Mouse (Mus musculus): ENCODE measurements at regions not wholly inside any gene's neighbourhood (a gene's known extent, or its start where the extent isn't known, plus 50 kb on each side); places are given as distances from the start of the nearest gene placed in this dataset.

GRCm38 (mm10) chr11:91065365-91065764 is 377.2 kb upstream of the Tom1l1 start:
- Histone ChIP-seq H3K4me2 (ENCODE audit: insufficient read depth, low read depth, poor library complexity, severe bottlenecking) (no peak overlapping the region), H3K9ac (ENCODE audit: insufficient read depth, low read depth) (no peak overlapping the region), H3K4me3 (replicated peaks in 1 of 3; ENCODE audit: low read depth in 2 of 3, low read length in 2 of 3, poor library complexity in 1 of 3) (no peak overlapping the region), H3K4me1 (ENCODE audit: control insufficient read depth in 1 of 2, insufficient read depth in 2 of 2) (no peaks in the 10 kb centered on the region), H3K27ac (ENCODE audit: insufficient read depth, low read depth) (no peak overlapping the region), H3K36me3 (replicated peaks in 1 of 2; ENCODE audit: control insufficient read depth in 1 of 2, insufficient read depth in 1 of 2, low read length in 1 of 2) (no peaks in the 10 kb centered on the region), H3K27me3 (replicated peaks) (no peaks in the 10 kb centered on the region), H3K79me2 (replicated peaks; ENCODE audit: control insufficient read depth, extremely low read depth, insufficient read depth, poor library complexity, severe bottlenecking) (no peaks in the 10 kb centered on the region), H3K9me3 (replicated peaks; ENCODE audit: low read length) (peaks cover 62% of the 10 kb centered on the region)
- in situ Hi-C loops (cut with MboI; ENCODE audit: low pct_ligation_motif_present, low pct_unique_long_range_greater_than_20kb, low sequenced_read_pairs) (no loop called here), dilution Hi-C loops (cut with MboI; ENCODE audit: extremely low pct_ligation_motif_present, extremely low pct_unique_long_range_greater_than_20kb, low sequenced_read_pairs) (no loop called here)
- DNase-seq (ENCODE audit: extremely low read depth): no peak
- TF ChIP-seq BHLHE40 (IDR thresholded peaks at IDR 0.05; ENCODE audit: low read depth, low read length): no peak
- TF ChIP-seq RCOR1 (conservative IDR thresholded peaks at IDR 0.05; ENCODE audit: low read depth, low read length): no peak
- TF ChIP-seq JUND (conservative IDR thresholded peaks at IDR 0.05; ENCODE audit: low read depth, low read length): no peak
- no peak for TF ChIP-seq USF2 (conservative IDR thresholded peaks at IDR 0.05; ENCODE audit: low read depth, low read length)
- no peak for TF ChIP-seq ZMIZ1 (IDR thresholded peaks at IDR 0.05; ENCODE audit: low read depth, low read length)
- no peak for TF ChIP-seq TCF12 (IDR thresholded peaks at IDR 0.05; ENCODE audit: low read depth, low read length)
- no peak for TF ChIP-seq NELFE (IDR thresholded peaks at IDR 0.05; ENCODE audit: low read depth, low read length)
- no peak for TF ChIP-seq SMC3 (IDR thresholded peaks at IDR 0.05; ENCODE audit: low read depth, low read length)
- no peak for TF ChIP-seq MAFK (IDR thresholded peaks at IDR 0.05; ENCODE audit: insufficient replicate concordance, low read length)
- no peak for TF ChIP-seq TBP (conservative IDR thresholded peaks at IDR 0.05; ENCODE audit: low read depth, low read length)

- H3K9me3 ChIP-seq (replicated peaks; ENCODE audit: low read length): peaks cover 70% of the 10 kb centered on the region
- no peaks in the 10 kb centered on the region for H3K27me3 ChIP-seq (replicated peaks)
- H3K36me3 ChIP-seq (replicated peaks in 1 of 2; ENCODE audit: control insufficient read depth in 1 of 2, insufficient read depth in 1 of 2, low read length in 1 of 2): no peaks in the 10 kb centered on the region
- dilution Hi-C loops (cut with MboI; ENCODE audit: extremely low pct_ligation_motif_present, extremely low pct_unique_long_range_greater_than_20kb, low sequenced_read_pairs) (no loop called here), in situ Hi-C loops (cut with MboI; ENCODE audit: low pct_ligation_motif_present, low pct_unique_long_range_greater_than_20kb, low sequenced_read_pairs) (no loop called here)
- H3K4me3 ChIP-seq (replicated peaks in 1 of 3; ENCODE audit: low read depth in 2 of 3, low read length in 2 of 3, poor library complexity in 1 of 3): no peak overlapping the region
- no peaks in the 10 kb centered on the region for H3K4me1 ChIP-seq (ENCODE audit: control insufficient read depth in 1 of 2, insufficient read depth in 2 of 2)
- no peaks in the 10 kb centered on the region for H3K79me2 ChIP-seq (replicated peaks; ENCODE audit: control insufficient read depth, extremely low read depth, insufficient read depth, poor library complexity, severe bottlenecking)
- H3K4me2 ChIP-seq (ENCODE audit: insufficient read depth, low read depth, poor library complexity, severe bottlenecking): no peak overlapping the region
- no peak overlapping the region for H3K27ac ChIP-seq (ENCODE audit: insufficient read depth, low read depth)
- no peak for TF ChIP-seq RAD21 (IDR thresholded peaks at IDR 0.05; ENCODE audit: low read depth, low read length)
- DNase-seq (ENCODE audit: extremely low read depth): no peak
- no peak overlapping the region for H3K9ac ChIP-seq (ENCODE audit: insufficient read depth, low read depth)
These were observed 368.9 kb upstream of the Tom1l1 start for GRCm38 (mm10) chr11:91056966-91057597.

GRCm38 (mm10) chr11:91053321-91053720 is 365.2 kb upstream of the Tom1l1 start:
- dilution Hi-C loops (cut with MboI; ENCODE audit: extremely low pct_ligation_motif_present, extremely low pct_unique_long_range_greater_than_20kb, low sequenced_read_pairs): no loop called here

More at GRCm38 (mm10) chr11:91053321-91053720, 365.2 kb upstream of the Tom1l1 start:
- H3K79me2 ChIP-seq (replicated peaks; ENCODE audit: control insufficient read depth, extremely low read depth, insufficient read depth, poor library complexity, severe bottlenecking): no peaks in the 10 kb centered on the region
- H3K36me3 ChIP-seq (replicated peaks in 1 of 2; ENCODE audit: control insufficient read depth in 1 of 2, insufficient read depth in 1 of 2, low read length in 1 of 2): no peaks in the 10 kb centered on the region
- H3K4me2 ChIP-seq (ENCODE audit: insufficient read depth, low read depth, poor library complexity, severe bottlenecking): no peak overlapping the region
- H3K9me3 ChIP-seq (replicated peaks; ENCODE audit: low read length): peaks cover 65% of the 10 kb centered on the region
- H3K4me1 ChIP-seq (ENCODE audit: control insufficient read depth in 1 of 2, insufficient read depth in 2 of 2): no peaks in the 10 kb centered on the region
- no peak overlapping the region for H3K27ac ChIP-seq (ENCODE audit: insufficient read depth, low read depth)
- H3K4me3 ChIP-seq (replicated peaks in 1 of 3; ENCODE audit: low read depth in 2 of 3, low read length in 2 of 3, poor library complexity in 1 of 3): no peak overlapping the region
- no peak overlapping the region for H3K9ac ChIP-seq (ENCODE audit: insufficient read depth, low read depth)
- no peaks in the 10 kb centered on the region for H3K27me3 ChIP-seq (replicated peaks)
- in situ Hi-C loops (cut with MboI; ENCODE audit: low pct_ligation_motif_present, low pct_unique_long_range_greater_than_20kb, low sequenced_read_pairs): no loop called here
- no peak for DNase-seq (ENCODE audit: extremely low read depth)
- no peak for TF ChIP-seq POLR2AphosphoS2 (IDR thresholded peaks at IDR 0.05; ENCODE audit: low read depth, low read length)

All from CH12.LX (cell line).